Mouse (Mus musculus) small intestine, adult 2 months (tissue): ENCODE measurements around the gene Hmgb2.

Experiments used
- CTCF ChIP-seq: fragments of 200-500 bp; IDR thresholded peaks from 2 replicates; pipeline ENCODE4 v1.5.1; 2012; ENCODE audit warnings: low read depth, mild to moderate bottlenecking, control low read depth, inconsistent platforms, low read length, moderate library complexity, mixed read lengths; ENCODE audit not compliant: insufficient replicate concordance, insufficient read length; ENCODE audit errors: extremely low read depth
- POLR2A ChIP-seq: fragments of 200-500 bp; IDR thresholded peaks from 2 replicates; pipeline ENCODE4 v1.6.1; 2012; ENCODE audit warnings: low read depth, mild to moderate bottlenecking, control low read depth, inconsistent platforms, low read length, moderate library complexity

- TF ChIP-seq CTCF (peak; percentile 77; the same call in 1 of the 2 replicates), POLR2A (no peak)
These were observed 8.1 kb upstream of the Hmgb2 start for GRCm38 (mm10) chr8:57503641-57504040.
